Mouse (Mus musculus): ENCODE measurements around the gene Kcnk10.

Gene Kcnk10

GRCm38 (mm10) chr12:98394115-98394514 lies 184.0 kb downstream of the Kcnk10 start:
- no peak for DNase-seq

GRCm38 (mm10) chr12:98391347-98391746 lies 186.8 kb downstream of the Kcnk10 start:
- no peak for DNase-seq

GRCm38 (mm10) chr12:98389618-98390017 lies 188.5 kb downstream of the Kcnk10 start:
- no peak for DNase-seq
